Mouse (Mus musculus) megakaryocyte, embryonic 14.5 days (primary cell): ENCODE data around the gene Banp.

Source experiments
- FLI1 ChIP-seq: IDR thresholded peaks from 2 replicates; pipeline ENCODE4 v1.6.1; 2012; ENCODE audit warnings: low read length, inconsistent platforms, mixed read lengths
- GATA1 ChIP-seq: IDR thresholded peaks from 3 replicates; pipeline ENCODE4 v1.6.1; 2012; ENCODE audit warnings: mixed read lengths, low read length, inconsistent platforms, borderline replicate concordance

- TF ChIP-seq GATA1 (no peak), FLI1 (no peak)
Observed at GRCm38 (mm10) chr8:121967977-121968376, 18.4 kb downstream of the Banp start.
